Mouse (Mus musculus) hindbrain, embryonic 15.5 days (tissue): ENCODE data around the gene Zfp970. TPM values are rescaled to one million over a fixed set of nuclear protein-coding genes. Genes with fewer than 3 reads are reported as not detected.
"Not testable (repeated sequence)": the region's sequence is repeated elsewhere in the genome, so short reads cannot be mapped to it uniquely, and the experiment has no call there.

Source experiments
- ATAC-seq: fragments of 200-750 bp; cut with Nextera tagmentation; 2 replicates; pipeline ENCODE4 v1.8.0; 2017; ENCODE audit warnings: low read depth, moderate number of reproducible peaks, moderate TSS enrichment; ENCODE audit not compliant: low FRiP score
- H3K27ac ChIP-seq: fragments of 300-500 bp; sonication (generic); replicated peaks from 2 replicates; pipeline ENCODE4 v1.5.1; 2015; ENCODE audit warnings: mild to moderate bottlenecking, inconsistent platforms
- H3K27me3 ChIP-seq: fragments of 300-500 bp; sonication (generic); 2 replicates; pipeline ENCODE4 v1.6.1; 2015; ENCODE audit warnings: control low read depth, inconsistent platforms
- H3K36me3 ChIP-seq: fragments of 300-500 bp; sonication (generic); 2 replicates; pipeline ENCODE4 v1.6.1; 2015; ENCODE audit warnings: control low read depth, inconsistent platforms
- H3K4me1 ChIP-seq: fragments of 300-500 bp; sonication (generic); replicated peaks from 2 replicates; pipeline ENCODE4 v1.6.1; 2015; ENCODE audit warnings: control low read depth, inconsistent platforms
- H3K4me2 ChIP-seq: fragments of 300-500 bp; sonication (generic); 2 replicates; pipeline ENCODE4 v1.6.1; 2015; ENCODE audit warnings: moderate library complexity, mild to moderate bottlenecking, inconsistent platforms
- H3K4me3 ChIP-seq: fragments of 300-500 bp; sonication (generic); 2 replicates; pipeline ENCODE4 v1.5.1; 2015; ENCODE audit warnings: mild to moderate bottlenecking, inconsistent platforms
- H3K9ac ChIP-seq: fragments of 300-500 bp; sonication (generic); 2 replicates; pipeline ENCODE4 v1.6.1; 2015; ENCODE audit warnings: inconsistent platforms
- H3K9me3 ChIP-seq: fragments of 300-500 bp; sonication (generic); 2 replicates; pipeline ENCODE4 v1.6.1; 2016; ENCODE audit warnings: control low read depth, inconsistent platforms
- WGBS: fragments of 180-500 bp; shearing (Covaris S2); methylation state at CpG from one replicate; pipeline ENCODE4 v1.1.7; 2015; 5-methylcytosine and 5-hydroxymethylcytosine counted together
- polyA plus RNA-seq: library from polyadenylated mRNA; unstranded; fragments of >200 nt; fragmentation: Nextera tagmentation; extraction: Ambion mirVana; gene quantifications from 2 replicates; pipeline ENCODE4 v1.2.1, GENCODE M21; 2015

Zfp970 gene
- 6.2 and 7.6 TPM in 2 replicates for polyA plus RNA-seq

DNA sequence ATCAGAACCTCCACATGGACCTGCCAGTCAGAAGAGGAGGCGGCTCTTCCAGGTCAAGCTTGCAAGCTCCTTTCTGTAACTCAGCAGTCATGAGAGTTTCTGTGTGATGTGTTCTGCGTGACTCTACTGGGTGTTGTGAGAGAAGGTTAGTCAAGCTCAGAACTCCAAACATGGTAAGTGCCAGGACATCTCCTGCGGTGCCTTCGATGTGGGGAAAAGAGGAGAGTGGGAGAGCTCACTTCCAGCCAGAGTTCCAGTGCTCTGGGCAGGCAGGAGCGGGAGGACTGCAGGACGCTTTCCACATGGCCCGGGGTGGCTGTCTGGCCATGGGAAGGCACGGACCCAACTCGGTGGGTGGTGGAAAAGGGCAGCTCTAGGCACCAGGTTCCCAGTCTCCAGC, at the start of gene Zfp970:
TSS of gene Zfp970 (plus strand) at position 58 of the 400 bp plus-strand sequence.
- not testable (repeated sequence) for H3K36me3 ChIP-seq, H3K27ac ChIP-seq, H3K27me3 ChIP-seq, H3K4me1 ChIP-seq, H3K9me3 ChIP-seq, ATAC-seq
- 16% methylated on average over 8 of the region's 9 CpGs for WGBS
- 0 out of 2 replicates have a peak within 1 kb of the TSS, but pooled peaks have one; percentile 16 for H3K9ac ChIP-seq
- peak within 1 kb of the TSS; percentile 51 for H3K4me2 ChIP-seq
- H3K4me3 ChIP-seq, result peak within 1 kb of the TSS; percentile 43

DNA sequence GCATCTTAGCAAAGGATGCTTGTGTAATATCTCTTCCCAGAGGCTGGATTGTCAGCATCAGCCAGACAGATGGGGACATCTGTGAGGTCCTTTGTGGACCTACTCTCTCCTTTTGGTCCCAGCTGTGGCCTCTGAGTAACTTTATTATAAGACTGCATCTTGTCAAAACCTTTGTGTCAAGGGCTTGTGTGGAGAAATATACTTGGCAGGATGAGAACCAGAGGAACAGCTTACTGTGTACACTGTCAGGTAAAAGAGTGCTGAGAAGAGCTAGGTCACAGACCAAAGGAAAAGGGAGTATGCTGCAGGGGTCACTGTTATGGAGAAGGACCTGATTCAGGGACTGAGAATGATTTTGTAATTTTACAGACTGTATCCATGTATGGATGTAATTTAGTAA, 3.7 kb downstream of the Zfp970 start:
- not testable (repeated sequence) for ATAC-seq, H3K4me3 ChIP-seq, H3K9me3 ChIP-seq, H3K36me3 ChIP-seq, H3K27ac ChIP-seq, H3K4me2 ChIP-seq, H3K4me1 ChIP-seq, H3K27me3 ChIP-seq, H3K9ac ChIP-seq

DNA sequence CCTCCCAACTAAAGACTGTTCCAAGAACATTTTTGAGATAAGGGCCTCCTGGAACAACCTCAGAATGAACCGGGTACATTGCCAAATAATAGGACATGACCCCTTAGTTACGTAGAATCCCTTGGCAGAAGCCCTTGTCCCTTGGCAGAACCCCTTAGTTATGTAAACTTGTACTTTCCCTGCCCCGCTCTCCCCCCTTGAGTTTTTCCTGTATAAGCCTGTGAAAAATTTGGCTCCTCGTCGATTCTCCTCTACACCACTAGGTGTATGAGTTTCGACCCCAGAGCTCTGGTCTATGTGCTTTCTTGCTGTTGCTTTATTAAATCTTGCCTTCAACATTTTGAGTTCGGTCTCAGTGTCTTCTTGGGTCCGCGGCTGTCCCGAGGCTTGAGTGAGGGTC, 7.7 kb downstream of the Zfp970 start:
- ATAC-seq, H3K4me2 ChIP-seq, H3K4me1 ChIP-seq, H3K9me3 ChIP-seq, H3K4me3 ChIP-seq, H3K36me3 ChIP-seq, H3K27ac ChIP-seq, H3K9ac ChIP-seq, H3K27me3 ChIP-seq: not testable (repeated sequence)
- 93% methylated on average over 5 of the region's 10 CpGs for WGBS

DNA sequence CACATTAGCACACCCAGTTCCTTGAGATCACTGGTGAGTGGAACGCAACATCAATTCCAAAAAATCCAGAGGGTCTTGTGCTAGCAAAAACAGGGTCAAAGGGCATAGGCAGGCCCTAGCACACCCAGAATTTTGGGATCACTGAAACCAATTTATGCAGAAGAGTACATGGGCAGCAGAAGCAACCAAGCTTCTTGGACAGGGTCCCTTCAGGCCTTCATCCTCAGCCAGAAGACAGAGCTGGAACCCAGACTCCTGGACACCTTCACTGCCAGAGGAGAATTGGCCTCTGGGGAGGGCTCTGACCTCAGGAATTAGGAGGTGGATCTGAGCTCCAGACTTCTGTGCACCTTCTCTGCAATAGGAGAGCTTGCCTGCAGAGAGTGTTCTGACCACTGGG, 17.4 kb downstream of the Zfp970 start:
- not testable (repeated sequence) for H3K36me3 ChIP-seq, H3K4me1 ChIP-seq, H3K27me3 ChIP-seq, H3K27ac ChIP-seq, ATAC-seq, H3K9me3 ChIP-seq, H3K4me2 ChIP-seq, H3K4me3 ChIP-seq, H3K9ac ChIP-seq
- WGBS, result 100% methylated on average over 1 of the region's 1 CpGs

DNA sequence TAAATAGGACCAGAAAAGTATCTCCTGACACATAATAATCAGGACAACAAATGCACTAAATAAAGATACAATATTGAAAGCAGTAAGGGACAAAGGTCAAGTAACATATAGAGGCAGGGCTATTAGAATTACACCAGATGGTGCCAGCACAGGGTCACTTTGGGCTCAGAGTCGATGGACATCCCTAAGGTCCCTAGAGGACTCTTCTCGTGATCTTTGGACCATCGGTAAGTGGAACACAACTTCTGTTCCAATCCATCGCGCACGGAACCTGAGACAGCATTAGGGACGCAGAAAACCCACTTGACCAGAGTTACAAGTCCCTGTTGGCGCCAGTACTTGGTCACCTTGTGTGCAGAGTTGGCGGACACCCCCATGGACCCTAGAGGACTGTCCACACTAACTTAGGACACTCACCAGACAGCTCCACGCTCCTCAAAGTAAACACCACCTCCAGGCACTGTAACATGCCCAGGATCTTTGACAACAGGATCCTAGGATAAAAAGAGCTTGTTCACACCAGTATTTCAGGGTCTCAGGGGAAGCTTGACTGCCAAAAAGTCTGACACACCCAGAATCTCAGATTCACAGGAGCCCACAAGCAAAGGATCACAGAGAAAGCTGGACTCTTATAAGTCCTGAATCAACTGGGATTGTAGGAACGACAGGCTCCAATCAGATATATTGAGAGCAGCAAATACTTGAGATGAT, 18.9 kb downstream of the Zfp970 start:
- WGBS, result 91% methylated on average over 11 of the region's 11 CpGs

DNA sequence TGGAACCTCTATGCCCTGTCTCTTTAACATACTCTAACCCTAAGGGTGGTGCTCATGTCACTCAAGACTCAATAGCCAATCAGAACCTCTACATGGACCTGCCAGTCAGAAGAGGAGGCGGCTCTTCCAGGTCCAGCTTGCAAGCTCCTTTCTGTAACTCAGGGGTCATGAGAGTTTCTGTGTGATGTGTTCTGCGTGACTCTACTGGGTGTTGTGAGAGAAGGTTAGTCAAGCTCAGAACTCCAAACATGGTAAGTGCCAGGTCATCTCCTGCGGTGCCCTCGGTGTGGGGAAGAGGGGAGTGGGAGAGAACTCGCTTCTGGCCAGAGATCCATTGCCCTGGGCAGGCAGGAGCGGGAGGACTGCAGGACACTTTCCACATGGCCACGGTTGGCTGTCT, 33.5 kb downstream of the Zfp970 start, which contains the start of gene Gm14403:
TSS of gene Gm14403 (plus strand) at position 149 of the 400 bp plus-strand sequence.
- H3K27ac ChIP-seq, H3K36me3 ChIP-seq, H3K4me1 ChIP-seq, H3K9me3 ChIP-seq, ATAC-seq, H3K9ac ChIP-seq, H3K27me3 ChIP-seq: not testable (repeated sequence)
- H3K4me2 ChIP-seq, result peak within 1 kb of the TSS; percentile 45
- H3K4me3 ChIP-seq, result peak within 1 kb of the TSS; percentile 37
- 16% methylated on average over 7 of the region's 7 CpGs for WGBS

More for the DNA sequence above, 18.9 kb downstream of the Zfp970 start:
- H3K9me3 ChIP-seq, H3K9ac ChIP-seq, H3K4me3 ChIP-seq, H3K36me3 ChIP-seq, H3K4me1 ChIP-seq, H3K4me2 ChIP-seq, H3K27ac ChIP-seq, H3K27me3 ChIP-seq, ATAC-seq: not testable (repeated sequence)

DNA sequence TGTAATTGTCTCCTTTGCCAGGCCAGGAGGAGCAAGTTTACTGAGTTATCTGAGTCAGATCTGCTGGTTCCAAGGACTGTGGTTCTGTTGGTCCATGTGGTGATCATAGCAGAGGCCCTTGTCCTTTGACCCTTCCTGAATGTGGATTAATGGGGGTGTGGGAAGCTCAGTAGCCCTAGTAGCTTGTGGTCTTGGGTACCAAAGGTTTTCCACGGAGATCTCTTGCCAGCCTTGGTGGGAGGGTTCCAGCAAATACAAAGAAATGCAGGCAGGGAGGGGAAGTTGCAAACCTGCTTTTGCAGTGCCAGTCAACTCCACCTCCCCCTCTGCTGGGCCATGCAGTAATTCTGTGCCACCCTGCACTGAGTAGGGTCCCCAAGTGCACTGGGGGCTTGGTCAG, 34.6 kb downstream of the Zfp970 start:
- not testable (repeated sequence) for H3K4me3 ChIP-seq, H3K36me3 ChIP-seq, ATAC-seq, H3K27ac ChIP-seq, H3K9me3 ChIP-seq, H3K4me1 ChIP-seq, H3K4me2 ChIP-seq, H3K9ac ChIP-seq, H3K27me3 ChIP-seq
- WGBS, result 34% methylated on average over 1 of the region's 1 CpGs

DNA sequence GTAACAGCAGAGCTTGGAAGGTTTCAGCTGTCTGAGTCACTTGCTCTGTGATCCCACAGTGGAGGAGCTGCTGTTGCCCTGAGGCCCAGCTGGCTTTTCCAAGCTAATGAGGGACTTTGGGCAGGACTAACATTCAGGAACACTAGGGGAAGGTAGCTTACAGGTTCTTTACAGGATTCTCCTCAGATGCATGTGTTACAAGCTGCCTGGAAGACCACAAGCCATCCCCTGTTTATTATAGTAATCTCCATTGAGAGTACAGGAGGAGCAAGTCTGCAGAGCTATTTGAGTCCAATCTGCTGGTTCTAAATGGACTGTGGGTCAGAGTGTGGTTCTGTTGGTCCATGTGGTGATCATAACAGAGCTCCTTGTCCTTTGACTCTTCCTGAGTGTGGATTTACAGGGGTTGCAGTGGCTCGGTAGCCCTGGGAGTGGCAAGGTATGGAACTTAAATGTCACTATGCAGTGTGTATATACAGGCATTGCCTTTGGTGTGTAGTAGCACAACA, 40.7 kb downstream of the Zfp970 start:
- ATAC-seq, H3K36me3 ChIP-seq, H3K27me3 ChIP-seq, H3K4me2 ChIP-seq, H3K9me3 ChIP-seq, H3K4me3 ChIP-seq, H3K9ac ChIP-seq, H3K27ac ChIP-seq, H3K4me1 ChIP-seq: not testable (repeated sequence)
- 96% methylated on average over 1 of the region's 1 CpGs for WGBS

DNA sequence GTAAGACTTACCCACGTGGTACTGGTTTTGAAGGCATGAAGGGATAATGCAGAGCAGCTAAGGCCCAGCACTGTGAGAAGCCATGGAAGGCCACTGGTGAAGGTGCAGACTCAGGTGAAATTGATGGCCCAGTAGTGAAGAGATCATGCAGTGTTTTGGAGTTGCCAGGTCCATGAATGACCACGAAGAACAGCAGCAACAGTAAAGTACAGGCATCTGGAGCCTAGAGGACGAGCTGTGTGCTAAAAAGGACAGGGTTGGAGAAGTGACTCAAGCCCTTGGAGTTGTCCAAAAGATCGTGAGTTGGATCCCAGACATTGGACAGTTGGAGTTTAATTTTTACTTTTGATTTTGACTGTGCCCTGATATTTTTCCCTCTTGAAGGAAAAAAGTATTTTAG, 46.8 kb downstream of the Zfp970 start:
- ATAC-seq, H3K27ac ChIP-seq, H3K27me3 ChIP-seq, H3K4me1 ChIP-seq, H3K9me3 ChIP-seq, H3K36me3 ChIP-seq, H3K4me2 ChIP-seq, H3K9ac ChIP-seq, H3K4me3 ChIP-seq: not testable (repeated sequence)
- WGBS, result 67% methylated on average over 4 of the region's 4 CpGs

DNA sequence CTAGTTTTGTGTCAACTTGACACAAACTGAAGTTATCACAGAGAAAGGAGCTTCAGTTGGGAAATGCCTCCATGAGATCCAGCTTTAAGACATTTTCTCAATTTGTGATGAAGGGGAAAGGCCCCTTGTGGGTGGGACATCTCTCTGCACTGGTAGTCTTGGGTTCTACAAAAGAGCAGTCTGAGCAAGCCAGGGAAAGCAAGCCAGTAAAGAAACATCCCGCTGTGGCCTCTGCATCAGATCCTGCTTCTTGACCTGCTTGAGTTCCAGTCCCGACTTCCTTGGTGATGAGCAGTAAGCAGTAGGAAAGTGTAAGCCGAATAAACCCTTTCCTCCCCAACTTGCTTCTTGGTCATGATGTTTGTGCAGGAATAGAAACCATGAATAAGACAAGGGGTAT, 47.4 kb downstream of the Zfp970 start:
- ATAC-seq, result not testable (repeated sequence)
- WGBS, result 92% methylated on average over 3 of the region's 3 CpGs

DNA sequence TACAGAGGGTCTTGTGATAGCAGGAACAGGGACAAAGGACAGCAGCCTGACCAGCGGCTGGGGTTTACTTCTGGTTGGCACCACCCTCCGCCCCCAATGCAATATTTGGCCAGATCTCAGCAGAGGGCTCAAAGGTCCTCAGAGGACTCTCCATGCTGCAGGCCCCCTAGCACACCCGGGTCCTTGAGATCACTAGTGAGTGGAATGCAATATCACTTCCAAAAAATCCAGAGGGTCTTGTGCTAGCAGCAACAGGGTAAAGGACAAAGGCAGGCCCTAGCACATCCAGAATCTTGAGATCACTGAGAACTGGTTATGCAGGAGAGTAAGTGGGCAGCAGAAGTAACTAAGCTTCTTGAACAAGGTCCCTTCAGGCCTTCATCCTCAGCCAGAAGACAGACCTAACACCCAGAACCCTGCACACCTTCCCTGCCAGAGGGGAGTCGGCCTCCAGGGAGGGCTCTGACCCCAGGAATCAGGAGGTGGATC, 49.5 kb downstream of the Zfp970 start:
- not testable (repeated sequence) for H3K9ac ChIP-seq, ATAC-seq, H3K27ac ChIP-seq, H3K4me2 ChIP-seq, H3K4me1 ChIP-seq, H3K4me3 ChIP-seq, H3K36me3 ChIP-seq, H3K27me3 ChIP-seq, H3K9me3 ChIP-seq
- 88% methylated on average over 4 of the region's 4 CpGs for WGBS

More for the DNA sequence above, 47.4 kb downstream of the Zfp970 start:
- H3K4me3 ChIP-seq, H3K4me2 ChIP-seq, H3K27me3 ChIP-seq, H3K9ac ChIP-seq, H3K9me3 ChIP-seq, H3K4me1 ChIP-seq, H3K27ac ChIP-seq, H3K36me3 ChIP-seq: not testable (repeated sequence)

DNA sequence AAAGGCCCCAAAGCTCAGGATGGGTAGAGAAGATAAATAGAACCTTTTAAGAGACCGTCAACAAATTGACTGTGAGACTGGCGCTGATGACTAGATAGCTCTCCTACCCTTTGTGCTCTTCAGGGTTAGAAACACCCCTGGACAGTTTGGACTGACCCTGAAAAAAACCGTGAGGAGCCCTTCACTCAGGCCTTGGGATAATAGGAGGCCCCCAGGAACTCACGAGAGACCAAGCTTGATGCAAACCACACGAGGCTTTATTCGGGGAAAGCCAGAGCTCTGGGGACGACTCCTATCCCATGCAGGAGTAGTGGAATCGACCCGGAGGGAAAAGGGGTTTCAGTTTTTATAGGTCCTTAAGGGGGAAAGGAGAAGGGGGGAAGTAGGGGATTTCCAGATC, 53.2 kb downstream of the Zfp970 start:
- H3K36me3 ChIP-seq, H3K4me1 ChIP-seq, H3K27me3 ChIP-seq, H3K9ac ChIP-seq, ATAC-seq, H3K27ac ChIP-seq, H3K4me3 ChIP-seq, H3K9me3 ChIP-seq, H3K4me2 ChIP-seq: not testable (repeated sequence)
- WGBS, result 88% methylated on average over 9 of the region's 9 CpGs

DNA sequence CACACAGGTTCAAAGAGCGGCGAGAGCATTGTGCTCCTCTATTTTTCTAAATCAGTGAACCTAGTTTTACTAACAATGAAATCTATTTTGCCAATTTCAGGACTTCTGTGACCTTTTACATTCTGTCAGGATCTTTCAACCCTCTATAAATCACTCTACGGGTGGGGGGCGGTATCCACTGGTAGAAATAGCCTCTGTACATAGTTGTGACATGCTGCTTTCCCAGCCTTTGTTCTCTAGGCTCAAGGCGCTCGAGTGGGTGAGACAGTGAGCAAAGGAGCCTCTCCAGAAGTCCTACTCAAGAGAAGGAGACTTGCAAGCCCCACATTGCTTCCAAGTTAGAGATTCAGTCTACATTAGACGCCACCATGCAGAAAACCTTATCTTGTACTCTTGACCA, 53.8 kb downstream of the Zfp970 start:
- H3K36me3 ChIP-seq, H3K4me2 ChIP-seq, H3K9me3 ChIP-seq, ATAC-seq, H3K4me3 ChIP-seq, H3K27me3 ChIP-seq, H3K9ac ChIP-seq, H3K4me1 ChIP-seq, H3K27ac ChIP-seq: not testable (repeated sequence)
- WGBS, result 92% methylated on average over 7 of the region's 7 CpGs
